Mouse (Mus musculus): Measurements from ENCODE around the gene Gm28635. TPM values are rescaled to one million over a fixed set of nuclear protein-coding genes. Genes with fewer than 3 reads are reported as not detected.

The Gm28635 gene
- polyA plus RNA-seq, 2 experiments = 0.01 TPM; not detected in 1

- DNase-seq (ENCODE audit: low read depth in 3 of 3, low spot score in 3 of 3) (no peak), ATAC-seq (ENCODE audit: insufficient read depth) (no peak)
- H3K4me1 ChIP-seq (replicated peaks; ENCODE audit: control insufficient read depth in 2 of 2, insufficient read depth in 2 of 2, low read length in 1 of 2) = peaks cover 18 to 37% of the 10 kb centered on the region in 2 experiments
Measured at GRCm38 (mm10) chr2:84637452-84638165, 40.2 kb downstream of the Gm28635 start.

GRCm38 (mm10) chr2:84636231-84636741, 41.6 kb downstream of the Gm28635 start:
- peak; percentile 44; the same call in 1 of the 2 replicates for ATAC-seq (ENCODE audit: insufficient read depth)
- Histone ChIP-seq H3K36me3 (replicated peaks; ENCODE audit: control insufficient read depth, insufficient read depth, low read depth) (no peaks in the 10 kb centered on the region), H3K27me3 (ENCODE audit: control insufficient read depth, insufficient read depth, low read length) (no peaks in the 10 kb centered on the region), H3K9ac (replicated peaks) (no peak overlapping the region; the same call in 1 of the 2 replicates), H3K4me3 (ENCODE audit: insufficient read depth in 1 of 2, low read depth in 2 of 2, low read length in 2 of 2) (no peak overlapping the region), H3K9me3 (ENCODE audit: control insufficient read depth, low read length) (no peaks in the 10 kb centered on the region), H3K27ac (peak overlapping the region; percentile 29; the same call in 1 of the 2 replicates), H3K4me2 (ENCODE audit: low read depth) (peak overlapping the region; percentile 47), H3K4me1 (replicated peaks; ENCODE audit: control insufficient read depth in 2 of 2, insufficient read depth in 2 of 2, low read length in 1 of 2) (peaks cover 20 to 43% of the 10 kb centered on the region in 2 experiments)
- DNase-seq (ENCODE audit: low read depth in 3 of 3, low spot score in 3 of 3) = no peak
- TF ChIP-seq CTCF (IDR thresholded peaks at IDR 0.05; ENCODE audit: low read depth) = no peak
- TF ChIP-seq EP300 (IDR thresholded peaks at IDR 0.05; ENCODE audit: low read depth) = no peak
- WGBS (ENCODE audit: insufficient replicate concordance) = 41% methylated on average over 8 of the region's 8 CpGs

More at GRCm38 (mm10) chr2:84637452-84638165, 40.2 kb downstream of the Gm28635 start:
- 47% methylated on average over 6 of the region's 7 CpGs for WGBS (ENCODE audit: insufficient replicate concordance)
- no peak for TF ChIP-seq EP300 (IDR thresholded peaks at IDR 0.05; ENCODE audit: low read depth)
- no peak for TF ChIP-seq CTCF (IDR thresholded peaks at IDR 0.05; ENCODE audit: low read depth)
- Histone ChIP-seq H3K4me3 (ENCODE audit: insufficient read depth in 1 of 2, low read depth in 2 of 2, low read length in 2 of 2) (no peak overlapping the region), H3K36me3 (replicated peaks; ENCODE audit: control insufficient read depth, insufficient read depth, low read depth) (no peaks in the 10 kb centered on the region), H3K27me3 (ENCODE audit: control insufficient read depth, insufficient read depth, low read length) (no peaks in the 10 kb centered on the region), H3K4me2 (ENCODE audit: low read depth) (no peak overlapping the region; the same call in 1 of the 2 replicates), H3K27ac (no peak overlapping the region), H3K9ac (replicated peaks) (no peak overlapping the region), H3K9me3 (ENCODE audit: control insufficient read depth, low read length) (no peaks in the 10 kb centered on the region)

- no peaks in the 10 kb centered on the region for H3K9me3 ChIP-seq (ENCODE audit: control insufficient read depth, low read length)
- no peak overlapping the region for H3K27ac ChIP-seq
- H3K36me3 ChIP-seq (replicated peaks; ENCODE audit: control insufficient read depth, insufficient read depth, low read depth) = no peaks in the 10 kb centered on the region
- ATAC-seq (ENCODE audit: insufficient read depth) (peak; percentile 77), DNase-seq (ENCODE audit: low read depth in 3 of 3, low spot score in 3 of 3) (peak in 2 of 3 experiments; percentile 35 to 43)
- peaks cover 20 to 43% of the 10 kb centered on the region in 2 experiments for H3K4me1 ChIP-seq (replicated peaks; ENCODE audit: control insufficient read depth in 2 of 2, insufficient read depth in 2 of 2, low read length in 1 of 2)
- H3K4me3 ChIP-seq (ENCODE audit: insufficient read depth in 1 of 2, low read depth in 2 of 2, low read length in 2 of 2) = no peak overlapping the region
- peak overlapping the region; percentile 47 for H3K4me2 ChIP-seq (ENCODE audit: low read depth)
- H3K27me3 ChIP-seq (ENCODE audit: control insufficient read depth, insufficient read depth, low read length) = no peaks in the 10 kb centered on the region
- TF ChIP-seq EP300 (IDR thresholded peaks at IDR 0.05; ENCODE audit: low read depth) (no peak), CTCF (IDR thresholded peaks at IDR 0.05; ENCODE audit: low read depth) (no peak)
- H3K9ac ChIP-seq (replicated peaks) = no peak overlapping the region
- WGBS (ENCODE audit: insufficient replicate concordance) = 30% methylated on average over 2 of the region's 2 CpGs
Measured at GRCm38 (mm10) chr2:84635611-84636010, 42.2 kb downstream of the Gm28635 start.

GRCm38 (mm10) chr2:84634934-84635482, 42.8 kb downstream of the Gm28635 start:
- no peaks in the 10 kb centered on the region for H3K9me3 ChIP-seq (ENCODE audit: control insufficient read depth, low read length)
- WGBS (ENCODE audit: insufficient replicate concordance) = 37% methylated on average over 4 of the region's 4 CpGs
- H3K36me3 ChIP-seq (replicated peaks; ENCODE audit: control insufficient read depth, insufficient read depth, low read depth) = no peaks in the 10 kb centered on the region
- H3K4me2 ChIP-seq (ENCODE audit: low read depth) = peak overlapping the region; percentile 37
- peaks cover 17 to 43% of the 10 kb centered on the region in 2 experiments for H3K4me1 ChIP-seq (replicated peaks; ENCODE audit: control insufficient read depth in 2 of 2, insufficient read depth in 2 of 2, low read length in 1 of 2)
- H3K9ac ChIP-seq (replicated peaks) = no peak overlapping the region
- H3K27ac ChIP-seq = no peak overlapping the region; the same call in 1 of the 2 replicates
- H3K4me3 ChIP-seq (ENCODE audit: insufficient read depth in 1 of 2, low read depth in 2 of 2, low read length in 2 of 2) = no peak overlapping the region
- H3K27me3 ChIP-seq (ENCODE audit: control insufficient read depth, insufficient read depth, low read length) = no peaks in the 10 kb centered on the region
- no peak for ATAC-seq (ENCODE audit: insufficient read depth)
- no peak for DNase-seq (ENCODE audit: low read depth in 3 of 3, low spot score in 3 of 3)
- TF ChIP-seq CTCF (IDR thresholded peaks at IDR 0.05; ENCODE audit: low read depth) = no peak
- TF ChIP-seq EP300 (IDR thresholded peaks at IDR 0.05; ENCODE audit: low read depth) = no peak

- no peaks in the 10 kb centered on the region for H3K36me3 ChIP-seq (replicated peaks; ENCODE audit: control insufficient read depth, insufficient read depth, low read depth)
- H3K9ac ChIP-seq (replicated peaks) = no peak overlapping the region
- H3K4me3 ChIP-seq (ENCODE audit: insufficient read depth in 1 of 2, low read depth in 2 of 2, low read length in 2 of 2) = no peak overlapping the region
- H3K27ac ChIP-seq = no peak overlapping the region
- DNase-seq (ENCODE audit: low read depth in 3 of 3, low spot score in 3 of 3) (no peak), ATAC-seq (ENCODE audit: insufficient read depth) (no peak)
- H3K4me1 ChIP-seq (replicated peaks; ENCODE audit: control insufficient read depth in 2 of 2, insufficient read depth in 2 of 2, low read length in 1 of 2) = peaks cover 17 to 43% of the 10 kb centered on the region in 2 experiments
- no peak for TF ChIP-seq CTCF (IDR thresholded peaks at IDR 0.05; ENCODE audit: low read depth)
- no peaks in the 10 kb centered on the region for H3K27me3 ChIP-seq (ENCODE audit: control insufficient read depth, insufficient read depth, low read length)
- H3K9me3 ChIP-seq (ENCODE audit: control insufficient read depth, low read length) = no peaks in the 10 kb centered on the region
- 48% methylated on average over 4 of the region's 4 CpGs for WGBS (ENCODE audit: insufficient replicate concordance)
- peak overlapping the region; percentile 22; the same call in 1 of the 2 replicates for H3K4me2 ChIP-seq (ENCODE audit: low read depth)
Measured at GRCm38 (mm10) chr2:84634006-84634405, 43.8 kb downstream of the Gm28635 start.

Measured in liver, embryonic 14.5 days (tissue).